ENCODE assay signal across 23 mouse cellular contexts in genomic region chr7:4139391-4139790, GRCm38 (mm10). TPM values are rescaled to one million over a fixed set of nuclear protein-coding genes. Genes with fewer than 3 reads are reported as not detected.
DNase-seq lines count a peak whose midpoint lies in the region; ATAC-seq lines count a peak whose summit lies in the region.
"Had no signal": no experiment of that assay in that cellular context is flagged by ENCODE, and none has a peak within 500 bp of the region (broad histone marks: within the 10 kb centered on the region; RNA-seq: fewer than 3 reads in every experiment).

No protein-coding gene starts in this region.

- no peak overlapping the region for H3K27ac ChIP-seq in liver, embryonic 11.5 days (ENCODE audit: low read depth, low read length)
- no peak overlapping the region for H3K27ac ChIP-seq in kidney, embryonic 15.5 days
- H3K27ac ChIP-seq: embryonic facial prominence, embryonic 12.5 days; forebrain, embryonic 12.5 days; hindbrain, embryonic 10.5 days; limb, embryonic 12.5 days; liver, embryonic 14.5 days; lung, embryonic 15.5 days had no signal

- no peaks in the 10 kb centered on the region for H3K9me3 ChIP-seq in liver, embryonic 11.5 days (ENCODE audit: control insufficient read depth, low read length)
- H3K9me3 ChIP-seq in kidney, embryonic 15.5 days (replicated peaks) = no peaks in the 10 kb centered on the region
- H3K9me3 ChIP-seq: embryonic facial prominence, embryonic 12.5 days; forebrain, embryonic 12.5 days; hindbrain, embryonic 10.5 days; limb, embryonic 12.5 days; lung, embryonic 15.5 days; megakaryocyte, embryonic 14.5 days had no signal

- peaks cover 51% of the 10 kb centered on the region for H3K36me3 ChIP-seq in liver, embryonic 11.5 days (ENCODE audit: control insufficient read depth, insufficient read depth, low read length)
- H3K36me3 ChIP-seq in kidney, embryonic 15.5 days = peaks cover 65% of the 10 kb centered on the region

- H3K27me3 ChIP-seq in liver, embryonic 11.5 days (replicated peaks; ENCODE audit: control insufficient read depth, insufficient read depth, low read length) = no peaks in the 10 kb centered on the region
- no peaks in the 10 kb centered on the region for H3K27me3 ChIP-seq in kidney, embryonic 15.5 days
- H3K27me3 ChIP-seq: embryonic facial prominence, embryonic 12.5 days; forebrain, embryonic 12.5 days; limb, embryonic 12.5 days; lung, embryonic 15.5 days; megakaryocyte, embryonic 14.5 days had no signal

- WGBS in liver, embryonic 11.5 days = 91% methylated on average over 5 of the region's 5 CpGs
- WGBS in kidney, embryonic 15.5 days = 92% methylated on average over 5 of the region's 5 CpGs

- peak overlapping the region; percentile 5; the same call in 1 of the 2 replicates for H3K4me3 ChIP-seq in liver, embryonic 11.5 days (ENCODE audit: low read depth, low read length)
- no peak overlapping the region for H3K4me3 ChIP-seq in kidney, embryonic 15.5 days (replicated peaks)
- H3K4me3 ChIP-seq: embryonic facial prominence, embryonic 12.5 days; forebrain, embryonic 12.5 days; limb, embryonic 12.5 days; lung, embryonic 15.5 days had no signal

- no peak overlapping the region for H3K4me2 ChIP-seq in liver, embryonic 11.5 days
- H3K4me2 ChIP-seq in kidney, embryonic 15.5 days = no peak overlapping the region
- H3K4me2 ChIP-seq: embryonic facial prominence, embryonic 12.5 days; heart, embryonic 11.5 days; limb, embryonic 12.5 days; lung, embryonic 15.5 days had no signal

- H3K9ac ChIP-seq in liver, embryonic 11.5 days (ENCODE audit: low read depth, low read length) = no peak overlapping the region
- H3K9ac ChIP-seq in kidney, embryonic 15.5 days = no peak overlapping the region
- H3K9ac ChIP-seq: embryonic facial prominence, embryonic 12.5 days; limb, embryonic 12.5 days; liver, embryonic 14.5 days; lung, embryonic 15.5 days had no signal

- peaks cover 9% of the 10 kb centered on the region for H3K4me1 ChIP-seq in liver, embryonic 11.5 days (replicated peaks; ENCODE audit: control insufficient read depth, insufficient read depth, low read length)
- H3K4me1 ChIP-seq in kidney, embryonic 15.5 days = peaks cover 22% of the 10 kb centered on the region

- peak; percentile 87 for DNase-seq in heart, adult 11 months
- DNase-seq in heart, adult 8-10 months (ENCODE audit: low spot score) = no peak
- DNase-seq in liver, embryonic 11.5 days (ENCODE audit: low spot score) = no peak
- DNase-seq in liver = no peak
- DNase-seq in testis, postnatal 10 days (ENCODE audit: low spot score) = peak; percentile 33
- no peak for DNase-seq in testis, postnatal 14 days (ENCODE audit: low spot score)
- DNase-seq: adrenal gland, adult 2 months; kidney, postnatal 36 days; lung, postnatal 36 days; thymus, postnatal 14 days had no signal

- no peak for ATAC-seq in liver, embryonic 11.5 days (replicated peaks; ENCODE audit: low FRiP score)
- ATAC-seq in kidney, embryonic 15.5 days (replicated peaks; ENCODE audit: low FRiP score) = no peak
- ATAC-seq: hindbrain, embryonic 16.5 days; intestine, embryonic 16.5 days had no signal

RNA-seq across cellular contexts. Expression of gene Leng8, which starts 2.6 kb away (rescaled TPM):
- total RNA-seq in heart, adult 8-10 months (2022) = 10 to 100 TPM; 27.1 to 49.5 (median 38.6) TPM
- 43.6 and 48.1 TPM in 2 replicates for polyA plus RNA-seq in liver, embryonic 11.5 days (2014; fragmentation: Nextera tagmentation; extraction: Ambion mirVana)
- 57.4 and 69.3 TPM in 2 replicates for polyA plus RNA-seq in kidney, embryonic 15.5 days (2015; fragmentation: Nextera tagmentation; extraction: Ambion mirVana)

RNA-seq across cellular contexts. Expression of gene Leng9, which starts 10.8 kb away (rescaled TPM):
- 1 to 10 TPM; 2.8 to 3.7 (median 3.6) TPM for total RNA-seq in heart, adult 8-10 months (2022)
- 1.8 TPM in 2 replicates for polyA plus RNA-seq in liver, embryonic 11.5 days (2014; fragmentation: Nextera tagmentation; extraction: Ambion mirVana)
- 2.8 and 3.5 TPM in 2 replicates for polyA plus RNA-seq in kidney, embryonic 15.5 days (2015; fragmentation: Nextera tagmentation; extraction: Ambion mirVana)

RNA-seq across cellular contexts. Expression of gene Ttyh1, which starts 20.2 kb away (rescaled TPM):
- total RNA-seq in heart, adult 8-10 months (2022) = 1 to 10 TPM in 2 of 4 experiments, under 1 TPM in 2; 0.79 to 1.7 (median 0.95) TPM
- 0.58 and 0.85 TPM in 2 replicates for polyA plus RNA-seq in liver, embryonic 11.5 days (2014; fragmentation: Nextera tagmentation; extraction: Ambion mirVana)
- 2.1 and 3.0 TPM in 2 replicates for polyA plus RNA-seq in kidney, embryonic 15.5 days (2015; fragmentation: Nextera tagmentation; extraction: Ambion mirVana)
- total RNA-seq: monocyte, adult 5-6 weeks had no signal

RNA-seq across cellular contexts. Expression of gene Cdc42ep5, which starts 25.3 kb away (rescaled TPM):
- 1 to 10 TPM; 3.8 to 7.5 (median 4.6) TPM for total RNA-seq in heart, adult 8-10 months (2022)
- polyA plus RNA-seq in liver, embryonic 11.5 days (2014; fragmentation: Nextera tagmentation; extraction: Ambion mirVana) = 20.0 and 22.8 TPM in 2 replicates
- 34.7 and 35.7 TPM in 2 replicates for polyA plus RNA-seq in kidney, embryonic 15.5 days (2015; fragmentation: Nextera tagmentation; extraction: Ambion mirVana)
- total RNA-seq: MEL; monocyte, adult 5-6 weeks had no signal

Comparison
In these comparisons a context has a peak if more than half of its experiments do, and no peak if none do; other contexts are left out.
1. DNase-seq: peak in heart, adult 11 months (single experiment) and testis, postnatal 10 days (single experiment); none in heart, adult 8-10 months (single experiment), liver, embryonic 11.5 days (single experiment), liver (single experiment) and testis, postnatal 14 days (single experiment).